ENCODE assay signal across 20 mouse cellular contexts in genomic region chr5:34528724-34529123, GRCm38 (mm10). TPM values are rescaled to one million over a fixed set of nuclear protein-coding genes. Genes with fewer than 3 reads are reported as not detected.
DNase-seq lines count a peak whose midpoint lies in the region; ATAC-seq and TF ChIP-seq lines count a peak whose summit lies in the region.
"Had no signal": no experiment of that assay in that cellular context is flagged by ENCODE, and none has a peak within 500 bp of the region (broad histone marks: within the 10 kb centered on the region; RNA-seq: fewer than 3 reads in every experiment).

No protein-coding gene starts in this region.

- H3K9me3 ChIP-seq in kidney, embryonic 14.5 days (ENCODE audit: control insufficient read depth, low read length): no peaks in the 10 kb centered on the region
- H3K9me3 ChIP-seq in limb, embryonic 10.5 days (replicated peaks): no peaks in the 10 kb centered on the region
- H3K9me3 ChIP-seq: embryonic facial prominence, embryonic 13.5 days; hindbrain, embryonic 10.5 days; neural tube, embryonic 15.5 days had no signal

- no peaks in the 10 kb centered on the region for H3K27me3 ChIP-seq in kidney, adult 2 months (replicated peaks; ENCODE audit: control insufficient read depth, insufficient read depth, low read length)
- H3K27me3 ChIP-seq in kidney, embryonic 14.5 days (ENCODE audit: control insufficient read depth, insufficient read depth, low read length): no peaks in the 10 kb centered on the region
- H3K27me3 ChIP-seq in limb, embryonic 10.5 days (ENCODE audit: low read depth, poor library complexity, severe bottlenecking): peaks cover 27% of the 10 kb centered on the region

- no peak for TF ChIP-seq POLR2A in kidney, adult 2 months (IDR thresholded peaks at IDR 0.05; ENCODE audit: low read depth, low read length)

- peak; percentile 91 for DNase-seq in kidney, adult 2 months
- DNase-seq in urinary bladder, postnatal 36 days (ENCODE audit: low spot score in 2 of 2): peak; percentile 56 to 65
- no peak for DNase-seq in urinary bladder, postnatal 25 days (ENCODE audit: low spot score)
- no peak for DNase-seq in limb, embryonic 10.5 days (ENCODE audit: low spot score)
- no peak for DNase-seq in retina, embryonic 14.5 days (ENCODE audit: low spot score)
- DNase-seq: adrenal gland, adult 2 months; cerebellum, adult 11-12 months; cerebellum, postnatal 14 days; forebrain, postnatal 0 days; lung, postnatal 10 days; midbrain, embryonic 14.5 days; right cerebral cortex, postnatal 14 days; thymus, postnatal 25 days had no signal

- H3K79me2 ChIP-seq in macrophage (ENCODE audit: inconsistent target): peaks cover 79% of the 10 kb centered on the region

- no peak overlapping the region for H3K4me3 ChIP-seq in kidney, adult 2 months (ENCODE audit: insufficient read depth, low read depth, low read length)
- H3K4me3 ChIP-seq in kidney, embryonic 14.5 days (ENCODE audit: low read length): no peak overlapping the region
- H3K4me3 ChIP-seq in macrophage (ENCODE audit: inconsistent target): no peak overlapping the region
- H3K4me3 ChIP-seq in limb, embryonic 10.5 days: no peak overlapping the region
- H3K4me3 ChIP-seq: embryonic facial prominence, embryonic 13.5 days; hindbrain, embryonic 10.5 days; neural tube, embryonic 15.5 days had no signal

- no peak overlapping the region for H3K9ac ChIP-seq in kidney, embryonic 14.5 days (ENCODE audit: low read depth, low read length)
- H3K9ac ChIP-seq: embryonic facial prominence, embryonic 13.5 days; forebrain, postnatal 0 days; neural tube, embryonic 15.5 days had no signal

- 42% methylated on average over 5 of the region's 5 CpGs for WGBS in kidney, adult 2 months
- 82% methylated on average over 5 of the region's 5 CpGs for WGBS in kidney, embryonic 14.5 days
- WGBS in macrophage (ENCODE audit: missing documents): 82% methylated on average over 5 of the region's 5 CpGs
- WGBS in limb, embryonic 10.5 days: 91% methylated on average over 5 of the region's 5 CpGs

- no peak for ATAC-seq in kidney, embryonic 14.5 days (ENCODE audit: low FRiP score, low TSS enrichment)
- ATAC-seq: forebrain, postnatal 0 days; hindbrain, postnatal 0 days; intestine, postnatal 0 days had no signal

- no peak for TF ChIP-seq CTCF in kidney, adult 2 months (conservative IDR thresholded peaks at IDR 0.05; ENCODE audit: insufficient read depth, insufficient read length, low read depth, low read length)

- H3K36me3 ChIP-seq in kidney, adult 2 months (ENCODE audit: control insufficient read depth, insufficient read depth, low read length): no peaks in the 10 kb centered on the region
- H3K36me3 ChIP-seq in kidney, embryonic 14.5 days (ENCODE audit: control insufficient read depth, insufficient read depth, low read length): no peaks in the 10 kb centered on the region
- H3K36me3 ChIP-seq in macrophage (ENCODE audit: inconsistent target): no peaks in the 10 kb centered on the region; the same call in 1 of the 2 replicates
- H3K36me3 ChIP-seq in limb, embryonic 10.5 days: no peaks in the 10 kb centered on the region
- H3K36me3 ChIP-seq: embryonic facial prominence, embryonic 13.5 days; hindbrain, embryonic 10.5 days; neural tube, embryonic 15.5 days had no signal

- peak overlapping the region; percentile 34 for H3K27ac ChIP-seq in kidney, adult 2 months (ENCODE audit: insufficient read depth, low read depth, low read length)
- H3K27ac ChIP-seq in kidney, embryonic 14.5 days (ENCODE audit: low read depth, low read length): no peak overlapping the region
- H3K27ac ChIP-seq in macrophage: peak overlapping the region; percentile 100
- H3K27ac ChIP-seq in limb, embryonic 10.5 days: no peak overlapping the region
- H3K27ac ChIP-seq: embryonic facial prominence, embryonic 13.5 days; hindbrain, embryonic 10.5 days; hindbrain, postnatal 0 days; neural tube, embryonic 15.5 days had no signal

- H3K4me2 ChIP-seq in kidney, embryonic 14.5 days (replicated peaks; ENCODE audit: low read depth, low read length): no peak overlapping the region
- H3K4me2 ChIP-seq: embryonic facial prominence, embryonic 13.5 days; neural tube, embryonic 15.5 days had no signal

- H3K4me1 ChIP-seq in kidney, adult 2 months (ENCODE audit: control insufficient read depth, insufficient read depth, low read length): peaks cover 48% of the 10 kb centered on the region
- peaks cover 4% of the 10 kb centered on the region; the same call in 1 of the 2 replicates for H3K4me1 ChIP-seq in kidney, embryonic 14.5 days (ENCODE audit: control insufficient read depth, insufficient read depth, low read length)
- H3K4me1 ChIP-seq in limb, embryonic 10.5 days: peaks cover 8% of the 10 kb centered on the region; the same call in 1 of the 2 replicates

RNA-seq across cellular contexts. Expression of gene Sh3bp2, which starts 3.1 kb away (rescaled TPM):
- 8.1 and 8.6 TPM in 2 replicates for polyA plus RNA-seq in kidney, adult 2 months (2012; rRNA removed)
- polyA plus RNA-seq in kidney, embryonic 14.5 days (2014; fragmentation: Nextera tagmentation; extraction: Ambion mirVana): 9.0 and 11.1 TPM in 2 replicates
- 100 to 1,000 TPM; 175 to 607 (median 366) TPM for total RNA-seq in macrophage (2018; cell fraction: chromatin; rRNA removed)
- total RNA-seq in macrophage (2018; cell fraction: cytosol; rRNA removed): 100 to 1,000 TPM in 18 of 26 experiments, 10 to 100 TPM in 8; 68.6 to 194 (median 120) TPM
- 100 to 1,000 TPM; 130 to 352 (median 231) TPM for total RNA-seq in macrophage (2018; cell fraction: nucleus; rRNA removed)
- polyA plus RNA-seq in macrophage (2018): 112 to 135 TPM (median 116 TPM) in 3 replicates
- 9.9 and 17.1 TPM in 2 replicates for polyA plus RNA-seq in limb, embryonic 10.5 days (2016; fragmentation: Nextera tagmentation; extraction: Ambion mirVana)

RNA-seq across cellular contexts. Expression of gene Tnip2, which starts 14.9 kb away (rescaled TPM):
- 11.4 and 13.6 TPM in 2 replicates for polyA plus RNA-seq in kidney, adult 2 months (2012; rRNA removed)
- 10.8 and 16.1 TPM in 2 replicates for polyA plus RNA-seq in kidney, embryonic 14.5 days (2014; fragmentation: Nextera tagmentation; extraction: Ambion mirVana)
- 100 to 1,000 TPM; 108 to 396 (median 174) TPM for total RNA-seq in macrophage (2018; cell fraction: chromatin; rRNA removed)
- total RNA-seq in macrophage (2018; cell fraction: cytosol; rRNA removed): 10 to 100 TPM; 16.4 to 32.3 (median 19.7) TPM
- 100 to 1,000 TPM in 14 of 26 experiments, 10 to 100 TPM in 12; 60.1 to 370 (median 104) TPM for total RNA-seq in macrophage (2018; cell fraction: nucleus; rRNA removed)
- polyA plus RNA-seq in macrophage (2018): 20.0 to 28.2 TPM (median 24.5 TPM) in 3 replicates
- polyA plus RNA-seq in limb, embryonic 10.5 days (2016; fragmentation: Nextera tagmentation; extraction: Ambion mirVana): 3.8 and 6.0 TPM in 2 replicates

RNA-seq across cellular contexts. Expression of gene Add1, which starts 44.7 kb away (rescaled TPM):
- 129 and 135 TPM in 2 replicates for polyA plus RNA-seq in kidney, adult 2 months (2012; rRNA removed)
- 124 and 183 TPM in 2 replicates for polyA plus RNA-seq in kidney, embryonic 14.5 days (2014; fragmentation: Nextera tagmentation; extraction: Ambion mirVana)
- total RNA-seq in macrophage (2018; cell fraction: chromatin; rRNA removed): 100 to 1,000 TPM; 113 to 315 (median 212) TPM
- 100 to 1,000 TPM in 22 of 26 experiments, 10 to 100 TPM in 4; 93.8 to 151 (median 117) TPM for total RNA-seq in macrophage (2018; cell fraction: cytosol; rRNA removed)
- total RNA-seq in macrophage (2018; cell fraction: nucleus; rRNA removed): 100 to 1,000 TPM in 25 of 26 experiments, 10 to 100 TPM in 1; 98.1 to 214 (median 158) TPM
- 107 to 147 TPM (median 116 TPM) in 3 replicates for polyA plus RNA-seq in macrophage (2018)
- 134 and 166 TPM in 2 replicates for polyA plus RNA-seq in limb, embryonic 10.5 days (2016; fragmentation: Nextera tagmentation; extraction: Ambion mirVana)

Comparison
In these comparisons a context has a peak if more than half of its experiments do, and no peak if none do; other contexts are left out.
1. DNase-seq: peak in kidney, adult 2 months (single experiment) and urinary bladder, postnatal 36 days (2 of 2); none in urinary bladder, postnatal 25 days (single experiment), limb, embryonic 10.5 days (single experiment) and retina, embryonic 14.5 days (single experiment).
2. H3K27ac ChIP-seq: peak in kidney, adult 2 months (single experiment) and macrophage (single experiment); none in kidney, embryonic 14.5 days (single experiment) and limb, embryonic 10.5 days (single experiment).